Mouse (Mus musculus) ES-E14 (cell line): ENCODE results near the gene Snapc5. TPM values are rescaled to one million over a fixed set of nuclear protein-coding genes. Genes with fewer than 3 reads are reported as not detected.
"Not testable (repeated sequence)": the region's sequence is repeated elsewhere in the genome, so short reads cannot be mapped to it uniquely, and the experiment has no call there.

Experiments used
- DNase-seq: peaks from one replicate; pipeline ENCODE4 v3.0.0-alpha.2; 2013; ENCODE audit warnings: low read depth, low spot score
- H3K27ac ChIP-seq: 2 replicates; pipeline ENCODE4 v1.5.1; 2012; ENCODE audit warnings: low read depth, mild to moderate bottlenecking, low read length, moderate library complexity, mixed read lengths; ENCODE audit not compliant: poor library complexity, insufficient read depth, severe bottlenecking
- H3K36me3 ChIP-seq: 2 replicates; pipeline ENCODE4 v1.6.1; 2012; ENCODE audit warnings: mild to moderate bottlenecking, low read length, moderate library complexity, mixed read lengths; ENCODE audit not compliant: control insufficient read depth, poor library complexity, insufficient read depth, severe bottlenecking
- H3K4me1 ChIP-seq, 2 experiments: fragments of 150-350 bp in 1 of 2; sonication (generic) in 1 of 2; 2 replicates each; pipeline ENCODE4 v1.6.1; 2012; ENCODE audit warnings: low read length in 2 of 2, mild to moderate bottlenecking in 1 of 2, mixed read lengths in 1 of 2; ENCODE audit not compliant: control insufficient read depth in 2 of 2, insufficient read depth in 2 of 2, poor library complexity in 1 of 2
- H3K4me3 ChIP-seq, 2 experiments: fragments of 150-350 bp in 1 of 2; sonication (generic) in 1 of 2; 2 replicates each; pipeline ENCODE4 v1.5.1; 2012; ENCODE audit warnings: low read length in 2 of 2, low read depth in 1 of 2, mild to moderate bottlenecking in 1 of 2, mixed read lengths in 1 of 2; ENCODE audit not compliant: insufficient read depth in 1 of 2, poor library complexity in 1 of 2, severe bottlenecking in 1 of 2
- H3K9ac ChIP-seq: 2 replicates; pipeline ENCODE4 v1.6.1; 2012; ENCODE audit warnings: low read depth, mild to moderate bottlenecking, low read length, mixed read lengths; ENCODE audit not compliant: poor library complexity, insufficient read depth, severe bottlenecking
- H3K9me3 ChIP-seq: fragments of 150-350 bp; sonication (generic); 2 replicates; pipeline ENCODE4 v1.6.1; 2012; ENCODE audit warnings: low read depth, mild to moderate bottlenecking, low read length; ENCODE audit not compliant: control insufficient read depth, insufficient read depth
- CHD2 ChIP-seq: IDR thresholded peaks from 2 replicates; pipeline ENCODE4 v1.6.1; 2014; ENCODE audit warnings: mild to moderate bottlenecking, low read depth, low read length, inconsistent platforms
- HCFC1 ChIP-seq: IDR thresholded peaks from 2 replicates; pipeline ENCODE4 v1.6.1; 2012; ENCODE audit warnings: low read length, inconsistent platforms, borderline replicate concordance; ENCODE audit not compliant: insufficient read depth
- MAFK ChIP-seq: IDR thresholded peaks from 2 replicates; pipeline ENCODE4 v1.6.1; 2014; ENCODE audit warnings: mild to moderate bottlenecking, low read depth, low read length, inconsistent platforms; ENCODE audit not compliant: insufficient read depth
- ZC3H11A ChIP-seq: IDR thresholded peaks from 2 replicates; pipeline ENCODE4 v1.6.1; 2012; ENCODE audit warnings: low read depth, mild to moderate bottlenecking, inconsistent platforms, low read length, borderline replicate concordance
- ZNF384 ChIP-seq: IDR thresholded peaks from 2 replicates; pipeline ENCODE4 v1.6.1; 2012; ENCODE audit warnings: low read depth, low read length, inconsistent platforms
- in situ Hi-C, 2 experiments: fragments of 600-800 bp; cut with MboI; formaldehyde crosslinking; loops; one replicate each; pipeline ENCODE4 v1.15.1; 2025; ENCODE audit warnings: low sequenced_read_pairs in 2 of 2, inconsistent platforms in 1 of 2; ENCODE audit not compliant: unreplicated experiment in 2 of 2
- total RNA-seq: library from RNA; depleted of rRNA; stranded (reverse); fragments of 300-350 nt; gene quantifications from 2 replicates; pipeline ENCODE4 v1.2.3, GENCODE M21; 2012

The Snapc5 gene
- total RNA-seq, 1 experiment: 17.1 TPM

DNA sequence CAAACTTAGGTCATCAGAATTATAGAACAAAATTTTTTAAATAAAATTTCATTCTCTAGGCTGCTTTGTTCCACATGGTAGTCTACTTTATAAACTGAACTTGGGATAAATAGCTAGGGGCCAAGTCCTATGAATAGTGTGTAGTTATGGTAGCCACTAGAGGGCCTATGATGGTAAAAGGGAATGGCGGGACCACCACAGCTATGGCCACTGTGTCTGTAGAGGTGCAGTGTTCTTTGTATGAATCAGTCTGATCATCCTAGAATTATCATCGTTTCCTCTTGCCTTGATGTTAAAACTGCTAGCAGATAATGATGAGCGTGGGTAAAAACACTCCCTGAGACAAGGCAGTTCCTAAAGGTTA lies 482 bp upstream of the Snapc5 start:
- TF ChIP-seq ZNF384 (no peak), HCFC1 (no peak), CHD2 (no peak), ZC3H11A (no peak), MAFK (no peak)
- Histone ChIP-seq H3K9me3 (no peaks in the 10 kb centered on the region), H3K36me3 (peaks cover 45% of the 10 kb centered on the region), H3K4me3 (no peak overlapping the region), H3K9ac (no peak overlapping the region), H3K27ac (no peak overlapping the region), H3K4me1 (peaks cover 0 to 2% of the 10 kb centered on the region in 2 experiments; a peak in 1 of 4 replicates)
- DNase-seq: no peak
- in situ Hi-C loops: no loop called here

DNA sequence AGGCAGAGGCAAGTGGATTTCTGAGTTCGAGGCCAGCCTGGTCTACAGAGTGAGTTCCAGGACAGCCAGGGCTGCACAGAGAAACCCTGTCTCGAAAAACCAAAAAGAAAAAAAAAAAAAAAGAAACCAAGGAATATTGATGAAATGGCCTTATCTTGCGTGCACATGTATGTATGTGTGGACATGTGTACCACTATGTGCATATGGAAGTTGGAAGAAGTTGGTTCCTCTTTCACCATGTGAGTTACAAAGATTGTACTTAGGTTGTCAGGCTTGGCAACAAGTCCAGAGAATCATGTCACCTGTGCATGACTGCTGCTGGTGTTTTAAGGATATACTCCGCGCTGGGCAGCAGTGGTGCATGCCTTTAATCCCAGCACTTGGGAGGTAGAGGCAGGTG lies 4.2 kb downstream of the Snapc5 start:
- H3K4me3 ChIP-seq, in situ Hi-C loops, H3K4me1 ChIP-seq, H3K9me3 ChIP-seq, DNase-seq, H3K9ac ChIP-seq, H3K27ac ChIP-seq: not testable (repeated sequence)
- peaks cover 20% of the 10 kb centered on the region for H3K36me3 ChIP-seq

DNA sequence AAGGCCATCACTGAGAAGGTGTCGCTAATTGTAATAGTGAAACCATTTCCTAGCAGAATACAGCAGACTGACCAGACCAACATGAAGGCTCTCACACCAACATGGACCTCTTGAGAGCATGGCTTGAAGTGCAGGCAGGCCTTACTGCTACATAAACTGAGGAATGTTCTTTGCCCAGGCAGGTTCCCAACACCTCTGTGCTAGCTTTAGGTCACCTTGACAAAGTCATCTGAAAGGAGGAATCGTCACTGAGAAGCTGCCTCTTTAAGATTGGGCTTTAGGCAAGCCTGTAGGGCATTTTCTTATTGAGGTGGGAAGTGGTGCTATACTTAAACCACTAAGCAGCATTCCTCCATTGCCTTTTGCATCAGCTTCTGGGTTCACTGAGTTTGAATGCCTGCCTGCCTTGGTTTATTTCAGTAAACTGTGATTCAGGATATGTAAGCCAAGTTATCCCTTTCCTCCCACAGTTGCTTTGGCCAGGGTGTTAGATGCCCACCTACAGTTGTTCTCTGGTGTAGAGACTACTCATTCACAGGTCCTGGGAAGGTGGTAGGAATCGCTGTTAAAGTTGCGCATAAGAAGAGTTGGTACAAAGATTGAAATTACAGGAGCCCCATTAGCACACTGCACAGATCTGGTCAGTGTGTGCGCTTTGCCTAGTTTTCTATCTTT lies 5.2 kb downstream of the Snapc5 start:
- peaks cover 23% of the 10 kb centered on the region for H3K36me3 ChIP-seq
- 0 out of 2 replicates have a peak overlapping the region, but pooled peaks have one; percentile 23 for H3K9ac ChIP-seq
- H3K9me3 ChIP-seq: no peaks in the 10 kb centered on the region
- DNase-seq: no peak
- H3K4me3 ChIP-seq: no peak overlapping the region
- TF ChIP-seq MAFK (no peak), ZC3H11A (no peak), ZNF384 (no peak), CHD2 (no peak), HCFC1 (no peak)
- peaks cover 0 to 12% of the 10 kb centered on the region in 2 experiments; a peak in 2 of 4 replicates for H3K4me1 ChIP-seq
- H3K27ac ChIP-seq: peak overlapping the region; percentile 57; the same call in 1 of the 2 replicates
- in situ Hi-C loops: no loop called here

DNA sequence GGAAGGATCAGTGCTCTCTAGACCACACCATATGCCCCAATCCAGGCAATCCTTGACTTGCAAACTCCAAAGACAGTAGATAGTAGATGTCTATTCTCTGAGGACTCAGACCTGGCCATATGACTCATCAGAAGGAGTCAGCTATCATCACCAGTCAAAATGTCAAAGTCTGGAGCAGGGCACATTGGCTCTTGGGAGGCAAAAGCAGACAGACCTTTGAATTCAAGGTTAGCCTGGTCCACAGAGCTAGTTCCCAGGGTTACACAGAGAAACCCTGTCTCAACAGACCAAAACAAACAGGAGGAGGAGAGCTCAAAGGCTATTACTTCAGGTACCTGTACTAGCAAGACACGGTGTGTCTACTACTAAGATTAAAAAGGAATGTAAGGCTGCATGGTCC lies 14.8 kb downstream of the Snapc5 start:
- Histone ChIP-seq H3K36me3 (peaks cover 30% of the 10 kb centered on the region), H3K9ac (no peak overlapping the region), H3K27ac (no peak overlapping the region), H3K9me3 (no peaks in the 10 kb centered on the region), H3K4me3 (no peak overlapping the region), H3K4me1 (peaks cover 10 to 31% of the 10 kb centered on the region in 2 experiments)
- TF ChIP-seq HCFC1 (no peak), CHD2 (no peak), ZC3H11A (no peak), MAFK (no peak), ZNF384 (no peak)
- in situ Hi-C loops: no loop called here
- DNase-seq: no peak

DNA sequence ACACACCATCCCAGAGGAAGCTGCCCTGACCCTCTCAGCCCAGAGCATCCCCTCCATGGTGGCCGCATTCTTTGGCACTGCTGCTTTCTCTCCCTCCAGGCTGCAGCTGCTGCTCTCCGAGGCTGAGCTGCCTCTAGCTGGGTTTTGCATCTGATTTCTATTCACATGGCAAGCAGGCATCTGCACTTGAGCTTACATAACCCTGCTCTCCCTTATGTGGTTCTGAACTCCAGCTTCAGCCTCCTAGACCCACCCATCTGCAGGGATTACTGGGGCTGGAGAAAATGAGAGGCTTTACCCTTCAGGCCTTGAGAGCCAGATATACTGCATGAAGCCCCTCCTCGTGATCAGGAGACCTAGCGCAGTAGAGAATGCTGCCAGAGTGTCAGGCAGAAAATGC lies 16.5 kb downstream of the Snapc5 start:
- Histone ChIP-seq H3K9me3 (no peaks in the 10 kb centered on the region), H3K4me3 (no peak overlapping the region), H3K36me3 (peaks cover 25% of the 10 kb centered on the region), H3K9ac (peak overlapping the region; percentile 27; the same call in 1 of the 2 replicates), H3K27ac (peak overlapping the region; percentile 58), H3K4me1 (peaks cover 15 to 34% of the 10 kb centered on the region in 2 experiments; a peak in 3 of 4 replicates)
- in situ Hi-C loops: no loop called here
- no peak for TF ChIP-seq ZC3H11A
- TF ChIP-seq MAFK: no peak
- TF ChIP-seq CHD2: no peak
- TF ChIP-seq HCFC1: no peak
- TF ChIP-seq ZNF384: no peak
- no peak for DNase-seq
